Mouse (Mus musculus): ENCODE data around the gene Gm20532.

Gm20532 gene

GRCm38 (mm10) chr2:26596898-26597297 is 10.5 kb downstream of the Gm20532 start:
- no peak for DNase-seq (ENCODE audit: low spot score)

GRCm38 (mm10) chr2:26597810-26598209 is 11.4 kb downstream of the Gm20532 start:
- no peak for DNase-seq (ENCODE audit: low spot score)

DNA sequence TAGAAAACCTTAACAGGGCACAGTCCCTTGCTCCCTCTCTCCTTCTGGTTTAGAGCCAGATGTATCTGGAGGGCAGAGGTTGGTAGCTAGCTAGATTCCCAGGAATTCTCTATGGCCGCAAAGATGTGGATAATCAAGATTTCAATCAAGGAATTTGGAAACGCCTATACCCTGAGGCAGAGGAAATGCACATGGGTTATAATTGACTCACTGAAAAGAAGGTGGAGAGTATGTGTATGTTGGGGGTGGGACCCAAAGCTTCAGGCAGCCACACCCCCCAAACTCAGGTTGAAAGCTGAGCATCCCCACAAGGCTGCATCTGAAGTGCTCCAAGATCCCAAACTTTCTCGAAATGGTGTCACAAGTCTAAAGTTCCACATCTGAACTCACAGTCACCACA is 12.0 kb downstream of the Gm20532 start:
- DNase-seq (ENCODE audit: low spot score), result no peak

DNA sequence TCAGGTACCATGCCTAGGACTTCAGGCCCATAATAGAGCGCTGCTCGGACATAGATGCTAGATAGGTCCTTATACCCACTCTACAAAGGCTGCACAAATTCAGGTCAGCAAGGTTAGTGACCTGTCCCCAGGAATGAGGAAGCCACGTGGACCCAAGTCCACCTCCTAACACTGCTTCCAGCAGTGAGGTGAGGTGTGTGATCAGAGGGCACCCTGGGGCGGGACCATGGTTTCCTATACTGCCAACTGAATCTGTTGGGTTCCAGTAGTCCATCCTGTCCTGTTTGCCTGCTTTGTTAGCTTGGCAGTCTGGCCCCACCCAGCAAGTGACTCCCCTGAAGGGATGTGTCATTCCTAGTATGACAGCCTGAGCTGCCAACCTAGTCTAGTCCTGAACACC is 13.5 kb downstream of the Gm20532 start:
- no peak for DNase-seq (ENCODE audit: low spot score)

- peak; percentile 47 for DNase-seq (ENCODE audit: low spot score)
Observed at GRCm38 (mm10) chr2:26600664-26601063, 14.2 kb downstream of the Gm20532 start.

DNA sequence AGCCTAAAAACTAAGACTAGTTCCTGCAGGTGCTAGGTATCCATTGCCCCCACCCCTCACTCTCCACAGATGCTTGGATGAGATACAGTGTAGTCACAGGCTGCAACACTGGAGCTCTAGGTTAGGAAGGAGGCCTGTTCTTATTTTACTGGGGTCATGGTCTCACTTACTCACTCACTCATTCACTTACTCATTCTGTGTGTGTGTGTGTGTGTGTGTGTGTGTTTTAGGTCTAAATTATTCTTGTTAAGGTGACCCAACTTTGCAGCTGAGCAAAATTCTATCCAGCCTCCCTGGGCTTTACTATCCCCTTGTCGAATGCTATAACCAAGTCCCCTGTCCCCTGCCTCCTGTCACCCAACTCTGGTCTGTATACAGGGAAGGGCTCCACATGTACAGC is 15.2 kb downstream of the Gm20532 start:
- no peak for DNase-seq (ENCODE audit: low spot score)

DNA sequence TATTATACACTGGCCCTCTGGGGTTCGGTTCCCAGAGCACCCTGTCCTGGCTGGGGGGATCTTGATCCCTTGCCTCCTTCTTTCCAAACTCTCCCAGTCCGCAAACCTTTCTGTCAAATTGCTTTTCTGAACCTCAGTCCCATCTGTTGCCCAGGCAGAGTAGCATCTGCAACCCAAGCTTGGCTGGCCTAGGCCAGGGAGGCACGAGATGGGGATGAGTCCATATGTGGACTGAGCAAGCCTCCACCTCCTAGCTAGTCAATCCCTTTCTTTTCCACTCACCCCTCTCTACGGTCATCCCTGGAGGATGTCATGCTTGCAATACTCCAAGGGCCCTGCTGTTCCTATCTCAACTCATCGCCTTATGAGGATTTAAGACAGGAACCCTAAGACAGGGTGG is 16.2 kb downstream of the Gm20532 start:
- DNase-seq (ENCODE audit: low spot score), result no peak

- no peak for DNase-seq (ENCODE audit: low spot score)
Observed at GRCm38 (mm10) chr2:26603159-26603558, 16.7 kb downstream of the Gm20532 start.

DNA sequence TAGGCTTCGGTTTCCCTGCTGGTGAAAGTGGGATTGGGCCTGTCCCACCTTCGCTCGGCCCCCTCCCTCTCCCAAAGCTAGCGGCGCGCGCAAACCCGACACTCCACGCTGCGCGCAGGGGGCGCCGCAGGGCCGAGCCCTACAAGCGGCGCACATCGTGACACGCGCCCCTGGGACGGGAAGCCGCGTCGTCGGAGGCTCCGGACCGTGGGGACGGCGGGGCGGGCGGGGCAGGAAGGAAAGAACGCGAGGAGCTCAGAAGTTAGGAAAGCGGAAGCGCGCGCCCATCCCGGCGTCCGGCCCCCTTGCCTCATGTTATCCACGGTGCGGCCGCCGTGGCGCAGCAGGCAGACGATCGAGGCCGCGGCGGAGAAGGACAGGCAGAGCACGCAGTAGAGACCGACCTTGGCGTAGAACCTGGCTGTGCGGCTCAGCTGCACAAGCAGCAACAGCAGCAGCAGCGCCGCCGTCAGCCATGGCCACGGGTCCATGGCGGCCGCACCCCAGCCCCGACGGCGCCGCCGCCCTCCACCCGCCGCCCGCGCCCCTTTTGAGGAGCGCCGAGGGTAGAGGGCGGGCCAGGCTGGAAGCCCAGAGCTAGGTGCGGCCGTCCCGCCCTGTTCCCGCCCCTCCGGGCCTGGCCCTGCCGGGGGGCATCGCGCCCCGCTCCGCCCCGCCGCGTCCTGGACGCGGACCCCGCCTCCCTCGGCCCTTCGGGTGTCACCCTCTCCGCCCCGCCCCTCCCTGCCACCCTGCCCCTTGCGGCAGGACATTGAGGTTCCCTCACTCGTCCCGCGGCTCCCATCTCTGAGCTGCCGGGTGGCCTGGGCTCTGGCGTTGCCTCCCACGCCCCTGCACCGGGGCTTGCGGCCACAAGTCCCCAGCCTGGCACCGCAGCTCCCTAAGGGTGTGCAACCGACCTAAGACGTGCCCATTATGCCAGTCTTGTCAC is 17.6 kb downstream of the Gm20532 start, which contains the start of gene Agpat2:
Gene Agpat2, minus strand, starts transcription at position 698 of the 952 bp plus-strand sequence.
- peak; percentile 72 for DNase-seq (ENCODE audit: low spot score)

DNA sequence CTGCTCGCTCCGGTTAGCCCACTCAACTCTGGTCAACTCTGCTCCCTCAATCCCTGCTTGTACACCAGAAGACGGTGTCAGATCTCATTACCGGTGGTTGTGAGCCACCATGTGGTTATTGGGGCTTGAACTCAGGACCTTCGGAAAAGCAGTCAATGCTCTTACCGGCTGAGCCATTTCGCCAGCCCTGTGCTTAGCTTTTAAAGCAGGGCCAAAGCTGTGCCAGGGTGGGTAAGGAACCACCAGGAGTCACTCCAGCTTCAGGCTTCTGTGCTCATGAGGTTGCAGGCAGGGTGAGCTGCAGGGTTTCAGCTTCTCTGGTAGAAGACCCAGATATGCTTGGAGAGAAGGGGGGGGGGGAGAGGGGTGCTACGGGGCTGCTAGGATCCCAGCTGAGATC is 18.9 kb downstream of the Gm20532 start:
- no peak for DNase-seq (ENCODE audit: low spot score)

DNA sequence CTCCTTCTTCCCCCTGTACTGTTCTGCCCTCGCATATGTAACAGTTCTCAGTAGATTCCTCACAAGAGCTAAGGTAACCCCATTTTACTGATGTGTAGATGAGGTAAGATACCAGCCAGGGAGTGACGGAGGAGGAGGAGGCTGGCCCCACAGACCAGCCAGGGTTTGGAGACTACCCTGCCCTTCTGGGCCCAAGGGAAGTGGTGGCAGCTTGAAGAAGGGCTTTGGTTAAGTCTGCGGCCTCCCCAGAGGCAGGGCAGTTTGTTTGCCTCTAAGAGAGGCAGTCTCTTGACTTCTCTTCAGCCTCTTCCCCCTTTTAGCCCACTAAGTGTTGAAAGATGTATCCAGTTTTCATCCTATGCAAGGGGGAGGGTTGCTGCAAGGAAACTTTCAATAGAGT is 20.1 kb downstream of the Gm20532 start:
- no peak for DNase-seq (ENCODE audit: low spot score)

DNA sequence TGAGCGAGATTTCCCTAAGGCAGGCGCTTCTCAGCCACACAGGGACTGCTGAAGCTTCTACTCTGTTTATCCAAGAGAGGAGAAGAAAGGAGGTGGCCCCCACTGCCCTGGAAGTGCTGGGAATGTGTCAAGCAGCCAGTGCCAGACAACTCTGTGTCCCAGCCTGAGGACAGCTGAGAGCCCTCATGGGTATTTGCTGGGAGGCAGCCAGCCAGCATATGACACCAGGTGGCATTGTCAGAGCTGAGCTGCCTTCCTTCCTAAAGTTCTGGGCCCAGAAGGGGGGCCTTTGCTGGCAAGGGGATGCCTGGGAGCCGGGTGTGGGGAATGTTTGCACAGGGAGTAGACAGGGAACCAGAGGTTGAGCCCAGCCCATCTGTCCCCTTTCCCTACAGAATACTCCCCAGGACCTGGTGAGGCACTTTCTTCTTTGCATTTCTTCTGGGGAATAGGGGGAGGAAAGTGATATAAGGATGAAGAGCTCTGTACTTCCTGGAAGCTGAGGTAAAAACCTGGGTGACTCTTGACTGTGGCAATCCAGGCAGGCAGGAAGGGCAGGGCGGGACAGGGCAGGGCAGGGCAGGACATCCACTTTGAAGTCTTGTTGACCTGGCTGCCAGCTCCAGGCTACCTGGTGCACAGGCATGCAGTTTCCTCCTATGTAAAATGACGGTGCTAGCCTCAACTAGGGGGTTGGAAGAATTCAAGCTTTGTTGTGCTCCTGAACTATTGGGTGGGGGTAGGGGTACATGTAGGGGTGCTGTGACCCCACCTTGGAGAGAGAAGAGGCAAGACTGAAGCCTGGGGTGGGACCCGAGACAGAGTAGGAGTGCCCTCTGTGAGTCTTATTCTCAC is 20.8 kb downstream of the Gm20532 start:
- no peak for DNase-seq (ENCODE audit: low spot score)

DNA sequence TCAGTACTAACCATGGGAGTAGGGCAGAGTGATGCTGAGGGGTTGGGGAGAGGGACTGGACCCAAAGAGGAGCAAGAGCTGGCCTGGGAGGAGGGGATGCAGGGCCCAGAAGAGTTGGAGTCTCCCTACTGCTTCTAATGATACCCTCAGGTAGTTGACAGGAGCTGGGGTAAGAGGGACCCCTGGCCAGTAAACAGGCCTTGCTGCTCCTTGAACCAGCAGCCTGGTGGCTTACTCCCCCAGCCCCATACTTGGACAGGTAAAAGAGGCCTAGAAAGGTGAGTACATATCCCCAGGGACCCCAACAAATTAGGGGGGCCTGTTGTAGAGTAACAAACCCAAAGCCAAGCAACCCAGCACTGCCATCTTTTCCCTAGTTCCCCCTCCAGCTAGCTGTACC is 22.3 kb downstream of the Gm20532 start:
- DNase-seq (ENCODE audit: low spot score), result no peak

- DNase-seq (ENCODE audit: low spot score), result no peak
Observed at GRCm38 (mm10) chr2:26609261-26609661, 22.8 kb downstream of the Gm20532 start.

- no peak for DNase-seq (ENCODE audit: low spot score)
Observed at GRCm38 (mm10) chr2:26610526-26610925, 24.1 kb downstream of the Gm20532 start.

DNA sequence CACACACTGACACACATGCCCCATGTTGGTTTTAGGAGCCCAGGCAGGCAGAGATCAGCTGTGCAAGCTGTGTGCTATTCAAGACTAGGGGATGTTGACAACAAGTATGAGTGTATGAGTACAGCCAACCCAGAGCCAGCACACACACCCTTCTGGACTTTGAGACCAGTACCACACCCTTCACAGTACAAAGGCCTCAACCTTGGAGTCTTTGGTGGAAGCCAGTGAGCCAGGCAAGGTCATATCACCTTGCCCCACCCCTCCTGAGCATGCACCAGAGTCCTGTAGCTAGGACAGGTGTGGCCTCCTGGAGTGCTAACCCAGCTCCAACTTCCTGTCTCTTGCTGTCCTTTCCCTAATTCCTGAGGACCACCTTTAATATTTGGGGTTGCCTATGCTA is 24.6 kb downstream of the Gm20532 start:
- DNase-seq (ENCODE audit: low spot score), result no peak

DNA sequence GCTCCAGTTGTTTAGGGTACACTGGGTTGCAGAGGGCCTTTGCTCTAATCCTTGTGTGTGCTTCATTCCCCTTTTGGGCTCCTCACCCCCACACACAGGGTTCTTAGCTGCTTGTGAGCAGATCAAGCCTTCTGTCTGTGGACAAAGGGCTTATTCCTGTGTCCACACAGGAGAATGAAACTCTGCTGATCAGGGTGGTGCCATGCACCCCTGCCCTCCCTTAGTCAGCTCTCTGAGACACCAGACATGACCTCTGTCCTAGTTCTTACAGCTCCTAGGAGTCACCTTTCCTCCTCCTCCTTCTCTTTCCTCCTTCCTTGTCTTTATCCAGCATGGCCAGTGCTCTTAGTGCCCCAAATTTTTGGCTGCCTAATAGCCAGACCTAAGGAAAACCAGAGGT is 25.5 kb downstream of the Gm20532 start:
- DNase-seq (ENCODE audit: low spot score), result no peak

DNA sequence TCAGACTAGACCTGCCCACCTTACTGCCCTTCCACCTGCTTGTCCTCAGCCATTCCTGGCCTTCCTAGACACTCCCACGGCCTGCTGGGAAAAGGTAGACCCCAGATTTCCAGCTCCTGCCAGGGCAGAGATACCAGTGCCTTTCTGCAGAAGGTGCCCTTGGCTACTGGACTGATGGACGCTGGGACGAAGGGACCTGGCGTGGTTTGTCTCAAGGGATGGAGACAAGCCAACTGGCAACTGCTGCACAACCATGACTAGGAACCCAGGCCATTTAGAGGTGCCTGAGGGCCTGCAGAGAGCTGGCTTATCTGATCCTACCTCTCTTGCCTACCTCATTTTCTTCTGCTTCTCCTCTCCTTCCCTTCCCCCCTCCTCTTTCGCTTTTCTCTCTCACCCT is 28.5 kb downstream of the Gm20532 start:
- DNase-seq (ENCODE audit: low spot score), result no peak

GRCm38 (mm10) chr2:26615459-26616124 is 29.2 kb downstream of the Gm20532 start:
- DNase-seq (ENCODE audit: low spot score), result no peak

GRCm38 (mm10) chr2:26617331-26617730 is 30.9 kb downstream of the Gm20532 start:
- DNase-seq (ENCODE audit: low spot score), result no peak

GRCm38 (mm10) chr2:26617928-26618327 is 31.5 kb downstream of the Gm20532 start:
- no peak for DNase-seq (ENCODE audit: low spot score)

GRCm38 (mm10) chr2:26621246-26621645 is 34.8 kb downstream of the Gm20532 start:
- DNase-seq (ENCODE audit: low spot score), result no peak

Data from yolk sac, embryonic 10.5 days (tissue).